Mouse (Mus musculus): ENCODE measurements around the gene Crybg2. TPM values are rescaled to one million over a fixed set of nuclear protein-coding genes. Genes with fewer than 3 reads are reported as not detected.

Crybg2 gene
- polyA plus RNA-seq (2012; rRNA removed), result 0.07 and 0.48 TPM in 2 replicates

DNA sequence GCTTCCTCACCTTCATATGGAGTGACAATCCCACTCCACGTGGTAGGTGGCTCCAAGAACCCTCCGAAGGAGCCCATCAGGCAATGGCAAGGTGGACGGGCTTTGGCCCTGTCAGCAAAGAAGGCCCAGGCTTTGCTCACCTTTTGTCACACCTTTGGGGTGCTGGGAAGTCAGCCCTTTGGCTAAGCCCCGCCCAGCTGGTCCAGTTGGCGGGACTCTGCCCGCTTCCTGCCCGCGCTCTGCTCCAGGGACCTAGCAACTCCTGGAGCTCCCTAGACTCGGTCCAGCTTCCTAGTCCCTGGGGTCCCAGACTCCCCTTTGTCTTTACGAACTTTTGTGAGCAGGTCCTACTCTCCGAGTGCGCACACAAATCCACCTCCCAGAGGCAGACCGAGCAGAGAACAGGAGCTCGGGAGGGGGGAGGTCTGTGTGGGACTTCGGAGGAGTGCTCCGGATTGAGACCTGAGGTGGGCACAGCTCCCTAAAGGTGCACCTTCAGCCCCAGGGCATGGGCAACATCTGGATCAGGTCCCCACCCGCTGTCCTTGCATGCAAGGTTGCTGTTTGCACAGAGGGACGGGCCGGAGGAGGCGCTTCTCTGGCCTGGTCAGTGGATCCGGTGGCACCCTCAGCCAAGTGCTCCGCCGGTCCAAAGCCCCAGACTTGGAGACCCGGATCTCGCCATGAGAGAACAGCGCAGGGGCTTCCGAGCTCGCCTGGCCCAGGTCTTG lies at the start of gene Crybg2:
Gene Crybg2, plus strand, starts transcription at position 681 of the 731 bp plus-strand sequence.

DNA sequence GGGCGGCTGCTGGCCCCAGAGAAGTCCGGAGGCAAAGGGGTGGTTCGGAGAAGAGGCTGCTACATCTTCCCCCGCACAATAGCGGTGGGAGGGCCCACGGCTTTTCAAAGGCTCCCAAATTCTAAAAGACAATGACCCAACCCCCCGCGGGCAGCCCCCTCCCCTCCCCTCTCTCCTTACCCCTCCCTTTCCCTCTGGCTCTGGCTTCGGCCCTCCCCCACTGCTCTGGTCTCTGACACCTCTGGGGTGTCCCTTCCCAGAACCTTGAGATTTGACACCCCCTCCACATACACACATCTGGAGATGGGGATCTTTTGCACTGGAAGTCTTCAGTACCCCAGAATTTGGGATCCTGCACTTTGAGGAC lies 41.9 kb upstream of the Crybg2 start, which contains the start of gene Lin28a:
Gene Lin28a, minus strand, starts transcription at position 63 of the 367 bp plus-strand sequence.

DNA sequence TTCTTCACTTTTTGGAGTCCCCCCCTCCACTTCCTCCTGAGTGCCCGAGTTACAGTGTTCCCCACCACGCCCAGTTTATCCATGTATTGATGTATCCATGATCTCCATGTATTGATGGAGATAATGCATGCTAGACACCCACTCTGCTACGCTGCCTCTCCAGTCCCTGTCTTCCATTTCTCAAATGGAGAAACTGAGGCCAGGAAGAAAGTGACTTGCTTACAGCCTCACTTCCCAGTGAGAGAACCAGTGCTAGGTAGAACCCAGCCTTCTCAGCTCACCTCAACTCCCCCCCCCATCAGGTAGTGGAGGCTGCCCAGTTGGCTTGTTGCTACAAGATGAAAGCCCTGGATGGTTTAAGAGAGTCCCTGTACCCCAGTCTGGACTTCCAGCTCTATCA lies 7.1 kb upstream of the Crybg2 start, which contains the start of gene Zfp683:
Gene Zfp683, plus strand, starts transcription at position 301 of the 400 bp plus-strand sequence.

DNA sequence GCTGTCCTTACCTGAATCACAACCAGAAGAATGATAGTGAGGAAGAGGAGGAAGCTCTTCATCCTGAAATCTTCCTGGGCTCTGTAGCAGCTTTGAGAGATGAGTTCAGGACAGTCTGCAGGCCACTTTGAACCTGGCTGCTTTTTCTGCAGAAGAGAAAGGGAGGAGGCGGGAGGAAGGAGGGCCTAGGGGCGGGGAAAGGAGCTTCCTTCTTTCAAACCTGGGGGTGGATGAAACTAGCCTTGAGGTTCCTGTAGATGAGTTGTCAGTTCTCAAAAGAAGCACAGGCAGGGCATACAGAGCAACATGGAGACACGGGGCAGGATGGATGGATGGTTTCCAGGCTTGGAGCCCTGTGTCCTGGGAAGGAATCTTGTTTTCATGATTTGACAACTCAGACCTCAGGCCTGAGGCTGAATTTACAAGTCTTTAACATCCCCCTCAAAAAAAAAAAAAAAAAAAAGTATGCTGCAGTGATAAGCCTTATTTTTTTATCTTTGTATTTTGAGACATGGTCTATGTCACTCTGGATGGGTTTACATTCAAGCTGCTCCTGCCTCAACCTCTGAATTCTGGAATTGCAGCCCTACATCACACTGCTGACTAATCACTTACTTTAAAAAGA lies 34.4 kb downstream of the Crybg2 start, which contains the start of gene Cd52:
Gene Cd52, minus strand, starts transcription at position 160 of the 625 bp plus-strand sequence.

DNA sequence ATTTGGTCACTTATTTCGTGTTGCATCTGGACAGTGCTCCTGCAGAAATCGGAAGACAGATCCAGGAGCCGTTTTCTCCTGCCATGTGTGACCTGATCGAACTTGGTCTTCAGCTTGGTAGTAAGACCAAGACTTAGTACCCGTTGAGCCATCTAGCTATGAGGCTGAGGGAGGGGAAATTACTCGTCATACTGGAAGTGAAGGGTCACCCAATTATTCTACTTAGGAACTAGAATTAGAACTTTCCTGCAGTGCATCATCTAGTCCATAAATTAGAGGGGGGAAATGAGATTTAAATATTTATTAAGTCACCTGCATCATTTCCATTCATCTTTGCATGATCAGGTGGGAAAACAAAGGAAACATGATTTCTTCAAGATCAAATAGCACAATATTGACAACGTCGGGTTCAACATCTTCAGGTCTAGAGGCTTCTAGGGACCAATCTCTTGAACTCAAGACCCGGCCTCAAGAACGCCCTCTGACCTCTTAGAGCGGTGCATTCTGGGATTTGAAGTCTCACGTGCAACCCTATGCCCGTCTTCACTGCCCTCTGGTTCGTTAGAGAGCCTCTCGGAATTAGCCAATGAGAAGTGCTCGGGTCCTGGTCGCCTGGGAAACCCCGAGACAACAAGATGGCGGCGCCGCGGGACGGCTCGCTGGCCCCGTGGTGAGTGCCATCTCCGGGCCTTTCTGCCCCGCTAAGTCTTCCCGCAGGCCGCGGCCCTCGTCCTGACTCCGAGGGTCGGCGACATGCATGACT lies 41.5 kb downstream of the Crybg2 start, which contains the start of gene Ubxn11:
Gene Ubxn11, plus strand, starts transcription at position 592 of the 763 bp plus-strand sequence.

DNA sequence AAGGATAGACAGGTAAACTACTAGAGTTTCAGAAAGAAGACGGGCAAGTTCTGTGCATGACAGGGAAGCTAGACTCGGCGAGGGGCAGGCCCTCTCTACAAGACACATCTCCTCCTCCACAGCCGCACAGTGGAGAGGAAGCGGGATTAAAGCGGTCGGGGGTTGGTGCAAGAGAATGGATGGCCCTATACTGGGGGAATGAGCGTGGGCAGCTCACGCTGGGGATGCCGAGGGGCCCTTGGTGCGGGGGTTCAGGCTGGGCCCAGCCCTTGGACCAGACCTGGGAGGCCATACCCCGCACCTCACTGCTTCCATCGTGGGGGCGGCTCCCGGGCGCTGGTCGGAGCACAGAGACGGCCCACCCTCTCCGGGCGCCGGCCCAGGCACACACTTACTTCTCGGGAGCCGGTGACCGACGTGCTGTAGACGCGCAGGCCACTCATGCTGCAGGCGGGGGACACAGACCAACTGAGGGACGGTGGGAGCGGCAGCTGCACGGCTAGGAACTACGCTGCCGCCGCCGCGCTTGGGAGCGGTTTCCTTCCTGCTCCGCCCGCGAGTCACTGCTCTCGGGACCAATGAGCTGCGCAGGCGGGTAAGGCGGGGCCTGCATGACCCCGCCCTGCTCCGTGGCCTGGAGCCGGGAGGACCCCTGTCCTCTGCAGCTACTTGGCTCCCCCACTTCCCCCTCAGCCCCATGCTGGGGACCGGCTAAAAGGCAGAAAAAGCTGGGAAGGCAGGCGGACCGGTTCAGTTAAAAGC lies 67.8 kb downstream of the Crybg2 start, which contains the start of gene Sh3bgrl3:
Gene Sh3bgrl3, minus strand, starts transcription at position 569 of the 762 bp plus-strand sequence.

Other genes starting within 250 kb of the Crybg2 start
- gene Rps6ka1, start 173.0 kb upstream of the Crybg2 start, polyA plus RNA-seq (2012; rRNA removed), result 24.4 and 28.9 TPM in 2 replicates
- gene Hmgn2, start 92.2 kb upstream of the Crybg2 start, polyA plus RNA-seq (2012; rRNA removed), result 288 and 295 TPM in 2 replicates
- 12.7 and 14.1 TPM in 2 replicates for gene Dhdds, start 59.9 kb upstream of the Crybg2 start, polyA plus RNA-seq (2012; rRNA removed)
- 1.1 and 1.5 TPM in 2 replicates for gene Lin28a, start 42.0 kb upstream of the Crybg2 start, polyA plus RNA-seq (2012; rRNA removed)
- gene Zfp683, start 7.0 kb upstream of the Crybg2 start, polyA plus RNA-seq (2012; rRNA removed), result 0.01 and 0.02 TPM in 2 replicates
- 14.2 and 19.7 TPM in 2 replicates for gene Cd52, start 34.3 kb downstream of the Crybg2 start, polyA plus RNA-seq (2012; rRNA removed)
- 1.2 and 1.5 TPM in 2 replicates for gene Ubxn11, start 41.8 kb downstream of the Crybg2 start, polyA plus RNA-seq (2012; rRNA removed)
- 61.5 and 81.2 TPM in 2 replicates for gene Sh3bgrl3, start 68.0 kb downstream of the Crybg2 start, polyA plus RNA-seq (2012; rRNA removed)
- gene Cep85, start 126.3 kb downstream of the Crybg2 start, polyA plus RNA-seq (2012; rRNA removed), result 14.3 and 19.2 TPM in 2 replicates
- gene Gm7534, start 142.2 kb downstream of the Crybg2 start, polyA plus RNA-seq (2012; rRNA removed), result not detected in 2 replicates
- gene Catsper4, start 166.6 kb downstream of the Crybg2 start, polyA plus RNA-seq (2012; rRNA removed), result not detected in 2 replicates
- 0.03 and 0.08 TPM in 2 replicates for gene Cnksr1, start 177.6 kb downstream of the Crybg2 start, polyA plus RNA-seq (2012; rRNA removed)
- gene E130218I03Rik, start 182.8 kb downstream of the Crybg2 start, polyA plus RNA-seq (2012; rRNA removed), result not detected in 2 replicates
- 6.0 and 6.2 TPM in 2 replicates for gene Zfp593, start 184.8 kb downstream of the Crybg2 start, polyA plus RNA-seq (2012; rRNA removed)
- gene Gm30191, start 186.1 kb downstream of the Crybg2 start, polyA plus RNA-seq (2012; rRNA removed), result not detected in 2 replicates
- gene Grrp1, start 193.3 kb downstream of the Crybg2 start, polyA plus RNA-seq (2012; rRNA removed), result 0.72 and 0.92 TPM in 2 replicates
- 5.1 and 5.3 TPM in 2 replicates for gene Pdik1l, start 227.1 kb downstream of the Crybg2 start, polyA plus RNA-seq (2012; rRNA removed)

Measured in liver, embryonic 14 days (tissue).